Mouse (Mus musculus): ENCODE measurements around the gene Olfr782.
"Not testable (repeated sequence)": the region's sequence is repeated elsewhere in the genome, so short reads cannot be mapped to it uniquely, and the experiment has no call there.

Olfr782 gene

GRCm38 (mm10) chr10:129348550-129348949, at the start of gene Olfr782:
Olfr782 (plus strand) TSS chr10:129348850.
- no peak for DNase-seq

- DNase-seq, result not testable (repeated sequence)
Observed at GRCm38 (mm10) chr10:129312973-129313372, 35.7 kb upstream of the Olfr782 start.

- not testable (repeated sequence) for DNase-seq
Observed at GRCm38 (mm10) chr10:129313521-129313920, 35.1 kb upstream of the Olfr782 start.

- DNase-seq, result no peak
Observed at GRCm38 (mm10) chr10:129317817-129318216, 30.8 kb upstream of the Olfr782 start, which contains the start of gene Olfr780. Olfr780 (plus strand) TSS chr10:129318117.

GRCm38 (mm10) chr10:129328554-129328953, 20.1 kb upstream of the Olfr782 start, which contains the start of gene Olfr781:
Olfr781 (plus strand) TSS chr10:129328854.
- no peak for DNase-seq

- not testable (repeated sequence) for DNase-seq
Observed at GRCm38 (mm10) chr10:129352475-129352874, 3.8 kb downstream of the Olfr782 start.

- not testable (repeated sequence) for DNase-seq
Observed at GRCm38 (mm10) chr10:129356496-129356895, 7.8 kb downstream of the Olfr782 start.

- DNase-seq, result no peak
Observed at GRCm38 (mm10) chr10:129357307-129357706, 8.7 kb downstream of the Olfr782 start.

GRCm38 (mm10) chr10:129374051-129374450, 25.4 kb downstream of the Olfr782 start:
- DNase-seq, result not testable (repeated sequence)

- DNase-seq, result no peak
Observed at GRCm38 (mm10) chr10:129383783-129384182, 35.1 kb downstream of the Olfr782 start, which contains the start of gene Olfr784. Olfr784 (plus strand) TSS chr10:129384083.

- DNase-seq, result no peak
Observed at GRCm38 (mm10) chr10:129400892-129401291, 52.2 kb downstream of the Olfr782 start.
